Mouse (Mus musculus) hindbrain, embryonic 13.5 days (tissue): Measurements from ENCODE around the gene Abca13. TPM values are rescaled to one million over a fixed set of nuclear protein-coding genes. Genes with fewer than 3 reads are reported as not detected.
A peak's percentile ranks its signal among the peaks of the same experiment; 100 is the strongest.
"Not testable (repeated sequence)": the region's sequence is repeated elsewhere in the genome, so short reads cannot be mapped to it uniquely, and the experiment has no call there.

Source experiments
- ATAC-seq: fragments of 200-750 bp; cut with Nextera tagmentation; 2 replicates; pipeline ENCODE4 v1.8.0; 2017; ENCODE audit warnings: moderate TSS enrichment; ENCODE audit not compliant: low FRiP score
- H3K27ac ChIP-seq: fragments of 300-500 bp; sonication (generic); 2 replicates; pipeline ENCODE4 v1.5.1; 2015; ENCODE audit warnings: inconsistent platforms, mild to moderate bottlenecking, moderate library complexity
- H3K27me3 ChIP-seq: fragments of 300-500 bp; sonication (generic); 2 replicates; pipeline ENCODE4 v1.6.1; 2015; ENCODE audit warnings: mild to moderate bottlenecking, inconsistent platforms
- H3K36me3 ChIP-seq: fragments of 300-500 bp; sonication (generic); 2 replicates; pipeline ENCODE4 v1.6.1; 2015; ENCODE audit warnings: mild to moderate bottlenecking, inconsistent platforms
- H3K4me1 ChIP-seq: fragments of 300-500 bp; sonication (generic); replicated peaks from 2 replicates; pipeline ENCODE4 v1.6.1; 2015; ENCODE audit warnings: inconsistent platforms
- H3K4me2 ChIP-seq: fragments of 300-500 bp; sonication (generic); 2 replicates; pipeline ENCODE4 v1.6.1; 2015; ENCODE audit warnings: inconsistent platforms, mild to moderate bottlenecking, moderate library complexity
- H3K4me3 ChIP-seq: fragments of 300-500 bp; sonication (generic); 2 replicates; pipeline ENCODE4 v1.5.1; 2015; ENCODE audit warnings: mild to moderate bottlenecking, inconsistent platforms
- H3K9ac ChIP-seq: fragments of 300-500 bp; sonication (generic); 2 replicates; pipeline ENCODE4 v1.6.1; 2015; ENCODE audit warnings: mild to moderate bottlenecking, inconsistent platforms
- H3K9me3 ChIP-seq: fragments of 300-500 bp; sonication (generic); 2 replicates; pipeline ENCODE4 v1.6.1; 2016; ENCODE audit warnings: inconsistent platforms
- WGBS: fragments of 180-500 bp; shearing (Covaris S2); methylation state at CpG from one replicate; pipeline ENCODE4 v1.1.7; 2015; 5-methylcytosine and 5-hydroxymethylcytosine counted together
- polyA plus RNA-seq: library from polyadenylated mRNA; unstranded; fragments of >200 nt; fragmentation: Nextera tagmentation; extraction: Ambion mirVana; gene quantifications from 2 replicates; pipeline ENCODE4 v1.2.1, GENCODE M21; 2015

Gene Abca13
- 0.01 and 0.03 TPM in 2 replicates for polyA plus RNA-seq

GRCm38 (mm10) chr11:9191555-9192131, at the start of gene Abca13:
Gene Abca13 (plus strand): TSS chr11:9191942.
- Histone ChIP-seq H3K4me3 (no peak within 1 kb of the TSS), H3K4me1 (peaks cover 8% of the 10 kb centered on the region; the same call in 1 of the 2 replicates), H3K36me3 (no peaks in the 10 kb centered on the region), H3K4me2 (no peak within 1 kb of the TSS), H3K27ac (no peak within 1 kb of the TSS), H3K27me3 (no peaks in the 10 kb centered on the region), H3K9ac (no peak within 1 kb of the TSS), H3K9me3 (no peaks in the 10 kb centered on the region)
- 41% methylated on average over 12 of the region's 12 CpGs for WGBS
- peak; percentile 32; the same call in 1 of the 2 replicates for ATAC-seq

- Histone ChIP-seq H3K4me3 (no peak overlapping the region), H3K9ac (no peak overlapping the region), H3K36me3 (no peaks in the 10 kb centered on the region), H3K27ac (no peak overlapping the region), H3K4me1 (no peaks in the 10 kb centered on the region), H3K27me3 (no peaks in the 10 kb centered on the region), H3K9me3 (0 out of 2 replicates have a peak, but pooled peaks cover 3% of the 10 kb centered on the region), H3K4me2 (no peak overlapping the region)
- no peak for ATAC-seq
- 90% methylated on average over 2 of the region's 2 CpGs for WGBS
Measured at GRCm38 (mm10) chr11:9145113-9145512, 46.6 kb upstream of the Abca13 start.

- H3K4me1 ChIP-seq: no peaks in the 10 kb centered on the region
- WGBS: 92% methylated on average over 4 of the region's 4 CpGs
- no peak overlapping the region for H3K9ac ChIP-seq
- H3K4me3 ChIP-seq: no peak overlapping the region
- no peaks in the 10 kb centered on the region for H3K27me3 ChIP-seq
- ATAC-seq: no peak
- no peak overlapping the region for H3K4me2 ChIP-seq
- H3K9me3 ChIP-seq: 0 out of 2 replicates have a peak, but pooled peaks cover 3% of the 10 kb centered on the region
- no peak overlapping the region for H3K27ac ChIP-seq
- no peaks in the 10 kb centered on the region for H3K36me3 ChIP-seq
Measured at GRCm38 (mm10) chr11:9146115-9146514, 45.6 kb upstream of the Abca13 start.

GRCm38 (mm10) chr11:9146683-9147082, 45.1 kb upstream of the Abca13 start:
- Histone ChIP-seq H3K27me3 (no peaks in the 10 kb centered on the region), H3K4me1 (no peaks in the 10 kb centered on the region), H3K4me3 (no peak overlapping the region), H3K36me3 (no peaks in the 10 kb centered on the region), H3K9me3 (0 out of 2 replicates have a peak, but pooled peaks cover 3% of the 10 kb centered on the region), H3K4me2 (no peak overlapping the region), H3K27ac (no peak overlapping the region), H3K9ac (no peak overlapping the region)
- ATAC-seq: no peak
- 93% methylated on average over 1 of the region's 1 CpGs for WGBS

- WGBS: 88% methylated on average over 2 of the region's 2 CpGs
- ATAC-seq: no peak
- Histone ChIP-seq H3K9ac (no peak overlapping the region), H3K4me1 (no peaks in the 10 kb centered on the region), H3K4me3 (no peak overlapping the region), H3K9me3 (0 out of 2 replicates have a peak, but pooled peaks cover 3% of the 10 kb centered on the region), H3K36me3 (no peaks in the 10 kb centered on the region), H3K4me2 (no peak overlapping the region), H3K27ac (no peak overlapping the region), H3K27me3 (no peaks in the 10 kb centered on the region)
Measured at GRCm38 (mm10) chr11:9148206-9148605, 43.5 kb upstream of the Abca13 start.

GRCm38 (mm10) chr11:9150403-9150802, 41.3 kb upstream of the Abca13 start:
- H3K9ac ChIP-seq, H3K27me3 ChIP-seq, H3K36me3 ChIP-seq, H3K9me3 ChIP-seq, H3K4me1 ChIP-seq, H3K4me2 ChIP-seq, H3K4me3 ChIP-seq, H3K27ac ChIP-seq, ATAC-seq: not testable (repeated sequence)
- 82% methylated on average over 25 of the region's 25 CpGs for WGBS

- no peak for ATAC-seq
- WGBS: 79% methylated on average over 3 of the region's 3 CpGs
- H3K27me3 ChIP-seq: no peaks in the 10 kb centered on the region
Measured at GRCm38 (mm10) chr11:9159953-9160352, 31.8 kb upstream of the Abca13 start.

GRCm38 (mm10) chr11:9167331-9167730, 24.4 kb upstream of the Abca13 start:
- Histone ChIP-seq H3K27me3 (no peaks in the 10 kb centered on the region), H3K4me2 (no peak overlapping the region), H3K9me3 (no peaks in the 10 kb centered on the region), H3K4me3 (no peak overlapping the region), H3K4me1 (no peaks in the 10 kb centered on the region), H3K36me3 (no peaks in the 10 kb centered on the region), H3K27ac (no peak overlapping the region), H3K9ac (no peak overlapping the region)
- 90% methylated on average over 2 of the region's 2 CpGs for WGBS
- no peak for ATAC-seq

More at GRCm38 (mm10) chr11:9159953-9160352, 31.8 kb upstream of the Abca13 start:
- no peaks in the 10 kb centered on the region for H3K9me3 ChIP-seq
- H3K4me3 ChIP-seq: no peak overlapping the region
- no peak overlapping the region for H3K27ac ChIP-seq
- H3K9ac ChIP-seq: no peak overlapping the region
- H3K4me2 ChIP-seq: no peak overlapping the region
- H3K36me3 ChIP-seq: no peaks in the 10 kb centered on the region
- no peaks in the 10 kb centered on the region for H3K4me1 ChIP-seq

GRCm38 (mm10) chr11:9181477-9181876, 10.3 kb upstream of the Abca13 start:
- Histone ChIP-seq H3K9me3 (no peaks in the 10 kb centered on the region), H3K4me1 (no peaks in the 10 kb centered on the region), H3K27me3 (no peaks in the 10 kb centered on the region), H3K27ac (no peak overlapping the region), H3K36me3 (no peaks in the 10 kb centered on the region), H3K9ac (no peak overlapping the region), H3K4me3 (no peak overlapping the region), H3K4me2 (no peak overlapping the region)
- ATAC-seq: no peak
- WGBS: 90% methylated on average over 1 of the region's 1 CpGs

GRCm38 (mm10) chr11:9189471-9189870, 2.3 kb upstream of the Abca13 start:
- not testable (repeated sequence) for H3K36me3 ChIP-seq, H3K9ac ChIP-seq, H3K9me3 ChIP-seq, ATAC-seq, H3K27ac ChIP-seq, H3K4me1 ChIP-seq, H3K27me3 ChIP-seq, H3K4me3 ChIP-seq, H3K4me2 ChIP-seq

- H3K9ac ChIP-seq: no peak overlapping the region
- peaks cover 8% of the 10 kb centered on the region; the same call in 1 of the 2 replicates for H3K4me1 ChIP-seq
- WGBS: 46% methylated on average over 11 of the region's 11 CpGs
- peak; percentile 59; the same call in 1 of the 2 replicates for ATAC-seq
- H3K4me2 ChIP-seq: no peak overlapping the region
- H3K9me3 ChIP-seq: no peaks in the 10 kb centered on the region
- no peak overlapping the region for H3K4me3 ChIP-seq
- H3K27ac ChIP-seq: no peak overlapping the region
- no peaks in the 10 kb centered on the region for H3K27me3 ChIP-seq
- no peaks in the 10 kb centered on the region for H3K36me3 ChIP-seq
Measured at GRCm38 (mm10) chr11:9190772-9191554, 779 bp upstream of the Abca13 start.

- H3K9ac ChIP-seq: no peak overlapping the region
- 97% methylated on average over 3 of the region's 3 CpGs for WGBS
- ATAC-seq: no peak
- H3K9me3 ChIP-seq: no peaks in the 10 kb centered on the region
- no peaks in the 10 kb centered on the region for H3K27me3 ChIP-seq
- H3K4me1 ChIP-seq: peaks cover 8% of the 10 kb centered on the region; the same call in 1 of the 2 replicates
- no peak overlapping the region for H3K27ac ChIP-seq
- H3K4me3 ChIP-seq: no peak overlapping the region
- H3K36me3 ChIP-seq: no peaks in the 10 kb centered on the region
- H3K4me2 ChIP-seq: no peak overlapping the region
Measured at GRCm38 (mm10) chr11:9194861-9195260, 3.1 kb downstream of the Abca13 start.

GRCm38 (mm10) chr11:9199868-9200267, 8.1 kb downstream of the Abca13 start:
- no peak overlapping the region for H3K9ac ChIP-seq
- H3K4me3 ChIP-seq: no peak overlapping the region
- H3K36me3 ChIP-seq: no peaks in the 10 kb centered on the region
- H3K27me3 ChIP-seq: no peaks in the 10 kb centered on the region
- H3K4me2 ChIP-seq: no peak overlapping the region
- ATAC-seq: no peak
- no peaks in the 10 kb centered on the region for H3K4me1 ChIP-seq
- 71% methylated on average over 2 of the region's 2 CpGs for WGBS
- H3K27ac ChIP-seq: no peak overlapping the region
- no peaks in the 10 kb centered on the region for H3K9me3 ChIP-seq
